Mouse (Mus musculus) midbrain, embryonic 16.5 days (tissue): ENCODE results near the gene Tbc1d10a. TPM values are rescaled to one million over a fixed set of nuclear protein-coding genes. Genes with fewer than 3 reads are reported as not detected.

Source experiments
- ATAC-seq: fragments of 200-750 bp; cut with Nextera tagmentation; 2 replicates; pipeline ENCODE4 v1.8.0; 2017; ENCODE audit warnings: moderate TSS enrichment
- H3K27ac ChIP-seq: fragments of 300-500 bp; sonication (generic); 2 replicates; pipeline ENCODE4 v1.5.1; 2014; ENCODE audit warnings: mild to moderate bottlenecking, low read length, mixed read lengths
- H3K27me3 ChIP-seq: fragments of 300-500 bp; sonication (generic); 2 replicates; pipeline ENCODE4 v1.6.1; 2014; ENCODE audit warnings: low read depth, low read length, mixed read lengths; ENCODE audit not compliant: control insufficient read depth, insufficient read depth
- H3K36me3 ChIP-seq: fragments of 300-500 bp; sonication (generic); 2 replicates; pipeline ENCODE4 v1.6.1; 2014; ENCODE audit warnings: mild to moderate bottlenecking, low read length, moderate library complexity, mixed read lengths; ENCODE audit not compliant: control insufficient read depth, insufficient read depth
- H3K4me1 ChIP-seq: fragments of 300-500 bp; sonication (generic); 2 replicates; pipeline ENCODE4 v1.6.1; 2014; ENCODE audit warnings: mild to moderate bottlenecking, low read length, mixed read lengths; ENCODE audit not compliant: control insufficient read depth, insufficient read depth
- H3K4me2 ChIP-seq: fragments of 300-500 bp; sonication (generic); 2 replicates; pipeline ENCODE4 v1.6.1; 2014; ENCODE audit warnings: mild to moderate bottlenecking, low read length, mixed read lengths
- H3K4me3 ChIP-seq: fragments of 300-500 bp; sonication (generic); 2 replicates; pipeline ENCODE4 v1.5.1; 2014; ENCODE audit warnings: low read depth, mild to moderate bottlenecking, low read length, moderate library complexity, mixed read lengths
- H3K9ac ChIP-seq: fragments of 300-500 bp; sonication (generic); 2 replicates; pipeline ENCODE4 v1.6.1; 2014; ENCODE audit warnings: low read depth, low read length, mixed read lengths
- H3K9me3 ChIP-seq: fragments of 300-500 bp; sonication (generic); replicated peaks from 2 replicates; pipeline ENCODE4 v1.6.1; 2014; ENCODE audit warnings: mild to moderate bottlenecking, low read length, mixed read lengths; ENCODE audit not compliant: control insufficient read depth, poor library complexity, severe bottlenecking
- WGBS: fragments of 180-500 bp; shearing (Covaris S2); extraction: QIAGEN DNeasy Blood & Tissue Kit; methylation state at CpG from one replicate; pipeline ENCODE4 v1.1.7; 2014; 5-methylcytosine and 5-hydroxymethylcytosine counted together
- polyA plus RNA-seq: library from polyadenylated mRNA; unstranded; fragments of >200 nt; fragmentation: Nextera tagmentation; extraction: Ambion mirVana; gene quantifications from 2 replicates; pipeline ENCODE4 v1.2.1, GENCODE M21; 2015

Tbc1d10a gene
- polyA plus RNA-seq, 1 experiment from 2014 or later = 34.8 TPM

DNA sequence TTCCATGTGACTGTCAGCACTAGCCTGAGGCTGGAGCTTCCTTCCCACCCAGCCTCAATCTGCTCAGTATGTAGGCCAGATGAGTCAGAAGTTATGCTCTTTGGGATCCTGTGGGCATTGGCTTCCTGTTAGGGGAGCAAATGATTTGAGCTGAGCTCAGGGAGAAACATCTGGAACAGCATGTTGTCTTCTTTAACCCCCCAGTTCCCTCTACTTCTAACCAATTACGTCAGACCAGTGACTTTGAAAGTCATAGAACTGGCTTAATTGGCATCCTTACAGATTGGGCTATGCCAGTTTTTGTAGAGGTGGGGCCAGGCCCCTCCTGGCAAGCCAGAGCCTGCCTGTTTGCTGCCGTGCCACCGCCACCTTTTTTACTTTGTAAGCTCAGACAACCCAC, 4.1 kb downstream of the Tbc1d10a start:
- Histone ChIP-seq H3K9ac (no peak overlapping the region), H3K4me2 (no peak overlapping the region), H3K27me3 (no peaks in the 10 kb centered on the region), H3K27ac (no peak overlapping the region), H3K4me3 (no peak overlapping the region), H3K9me3 (no peaks in the 10 kb centered on the region), H3K4me1 (peaks cover 17% of the 10 kb centered on the region), H3K36me3 (no peaks in the 10 kb centered on the region)
- 81% methylated on average over 3 of the region's 3 CpGs for WGBS
- no peak for ATAC-seq

DNA sequence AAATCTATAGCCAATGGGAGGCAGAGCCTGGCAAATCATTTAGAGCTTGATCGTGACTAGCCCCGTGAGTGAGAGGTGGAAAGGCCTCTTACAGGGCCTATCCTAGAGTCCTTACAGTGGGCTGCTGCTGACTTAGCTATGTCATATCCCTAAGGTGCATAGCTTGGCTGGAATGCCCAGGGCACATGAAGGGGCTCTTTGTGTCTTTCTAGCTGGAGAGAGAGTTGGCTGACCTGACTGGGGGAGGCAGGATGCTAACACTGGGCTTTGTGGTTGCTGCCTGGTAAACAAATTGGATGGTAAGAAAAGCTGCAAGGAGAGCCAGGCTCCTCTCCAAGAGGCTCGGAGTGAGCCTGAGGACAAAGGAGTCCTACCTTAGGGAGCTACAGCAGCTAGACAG, 6.2 kb downstream of the Tbc1d10a start:
- Histone ChIP-seq H3K27me3 (no peaks in the 10 kb centered on the region), H3K27ac (no peak overlapping the region), H3K4me3 (no peak overlapping the region), H3K9me3 (no peaks in the 10 kb centered on the region), H3K4me2 (no peak overlapping the region), H3K9ac (no peak overlapping the region), H3K4me1 (peaks cover 11% of the 10 kb centered on the region), H3K36me3 (no peaks in the 10 kb centered on the region)
- 85% methylated on average over 3 of the region's 3 CpGs for WGBS
- no peak for ATAC-seq

DNA sequence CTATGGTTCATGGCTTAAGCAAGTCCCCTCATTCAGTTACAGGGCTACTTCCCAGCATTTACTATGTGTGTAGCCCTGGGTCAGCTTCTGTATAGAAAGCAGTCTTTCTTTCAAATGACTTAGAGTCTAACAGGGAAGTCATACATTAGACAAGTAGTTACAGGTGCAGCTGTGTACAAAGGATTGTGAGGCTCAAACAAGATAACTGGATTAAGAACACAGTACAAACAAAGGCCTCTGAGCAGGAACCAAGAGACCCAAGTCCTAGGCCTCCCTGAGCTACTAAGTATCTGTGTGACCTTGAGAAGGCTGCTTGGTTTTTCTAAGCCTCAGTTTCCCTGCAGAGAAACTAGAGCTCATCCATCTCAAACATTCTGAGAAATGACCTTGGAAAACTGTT, 6.8 kb downstream of the Tbc1d10a start:
- no peaks in the 10 kb centered on the region for H3K36me3 ChIP-seq
- no peak overlapping the region for H3K9ac ChIP-seq
- H3K27ac ChIP-seq = no peak overlapping the region
- no peaks in the 10 kb centered on the region for H3K27me3 ChIP-seq
- H3K4me1 ChIP-seq = peaks cover 4% of the 10 kb centered on the region
- no peak overlapping the region for H3K4me2 ChIP-seq
- no peak for ATAC-seq
- no peak overlapping the region for H3K4me3 ChIP-seq
- H3K9me3 ChIP-seq = no peaks in the 10 kb centered on the region

DNA sequence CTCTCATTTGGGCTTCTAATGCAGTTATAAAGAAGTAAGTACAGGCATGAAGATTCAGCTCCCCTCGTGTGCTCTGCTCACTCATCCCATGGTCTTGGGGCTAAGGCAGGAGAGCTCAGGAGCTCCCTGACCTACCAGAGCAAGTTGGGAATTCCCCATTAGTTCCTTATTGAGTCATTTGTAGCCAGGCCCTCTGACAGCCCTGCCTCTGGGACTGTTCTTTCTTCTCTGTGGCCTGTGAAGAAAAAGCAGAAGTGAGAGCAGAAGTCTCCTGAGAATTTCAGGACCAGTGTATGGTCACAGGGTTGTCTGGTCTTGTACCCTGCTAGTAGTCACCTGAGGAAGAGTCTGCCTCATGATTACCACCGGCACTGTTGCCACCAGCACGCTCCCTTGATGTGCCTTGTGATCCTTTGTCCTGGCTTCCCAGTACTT, 9.0 kb downstream of the Tbc1d10a start:
- ATAC-seq = no peak
- 84% methylated on average over 3 of the region's 3 CpGs for WGBS
- no peak overlapping the region for H3K4me2 ChIP-seq
- H3K36me3 ChIP-seq = no peaks in the 10 kb centered on the region
- H3K27me3 ChIP-seq = no peaks in the 10 kb centered on the region
- H3K9ac ChIP-seq = no peak overlapping the region
- no peak overlapping the region for H3K4me3 ChIP-seq
- no peak overlapping the region for H3K27ac ChIP-seq
- no peaks in the 10 kb centered on the region for H3K9me3 ChIP-seq
- peaks cover 4% of the 10 kb centered on the region; the same call in 1 of the 2 replicates for H3K4me1 ChIP-seq

DNA sequence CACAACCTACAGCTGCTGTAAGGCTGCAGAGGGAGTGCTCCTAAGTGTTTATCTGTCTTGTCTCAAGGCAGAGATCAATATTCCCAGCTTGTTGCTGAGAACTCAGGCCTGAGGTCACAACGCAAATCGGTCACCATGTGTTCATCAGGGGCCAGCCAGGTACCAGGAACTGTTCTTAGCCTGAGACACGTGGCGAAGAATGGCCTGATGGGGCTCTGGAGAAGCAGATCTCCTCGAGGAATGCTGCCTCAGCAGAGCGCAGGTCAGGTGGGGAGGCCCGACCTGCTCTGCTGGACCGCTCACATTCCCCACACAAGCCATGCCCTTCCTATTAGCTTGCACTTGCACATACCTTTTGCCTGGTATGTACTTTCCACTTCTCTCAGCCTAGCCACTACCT, 10.0 kb downstream of the Tbc1d10a start:
- WGBS = 80% methylated on average over 8 of the region's 8 CpGs
- peaks cover 4% of the 10 kb centered on the region; the same call in 1 of the 2 replicates for H3K4me1 ChIP-seq
- H3K9me3 ChIP-seq = no peaks in the 10 kb centered on the region
- no peak overlapping the region for H3K9ac ChIP-seq
- H3K36me3 ChIP-seq = no peaks in the 10 kb centered on the region
- H3K27me3 ChIP-seq = no peaks in the 10 kb centered on the region
- H3K4me2 ChIP-seq = no peak overlapping the region
- no peak for ATAC-seq
- no peak overlapping the region for H3K27ac ChIP-seq
- H3K4me3 ChIP-seq = no peak overlapping the region

DNA sequence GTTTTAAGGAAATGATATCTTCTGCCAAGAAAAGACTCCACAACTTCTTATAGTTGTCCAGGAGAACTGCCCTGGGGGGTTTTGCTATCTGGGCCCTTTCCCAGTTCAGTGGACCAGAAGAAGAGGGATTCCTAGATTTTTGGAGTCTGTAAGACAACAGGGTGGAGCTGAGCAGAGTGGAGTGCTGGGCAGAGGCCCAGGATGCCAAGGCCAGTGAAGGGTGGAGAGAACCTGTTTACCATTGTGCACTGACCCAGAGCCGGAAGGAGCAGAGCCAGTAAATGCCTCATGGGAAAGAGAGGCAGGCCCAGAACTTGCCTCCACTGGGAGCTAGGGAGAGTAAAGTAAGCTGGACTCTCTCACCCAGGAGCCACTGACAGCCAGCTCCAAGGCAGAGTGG, 11.1 kb downstream of the Tbc1d10a start:
- Histone ChIP-seq H3K4me2 (no peak overlapping the region), H3K4me1 (peaks cover 2% of the 10 kb centered on the region; the same call in 1 of the 2 replicates), H3K27ac (no peak overlapping the region), H3K36me3 (no peaks in the 10 kb centered on the region), H3K27me3 (no peaks in the 10 kb centered on the region), H3K4me3 (no peak overlapping the region), H3K9me3 (no peaks in the 10 kb centered on the region), H3K9ac (no peak overlapping the region)
- no peak for ATAC-seq
- 61% methylated on average over 1 of the region's 1 CpGs for WGBS

DNA sequence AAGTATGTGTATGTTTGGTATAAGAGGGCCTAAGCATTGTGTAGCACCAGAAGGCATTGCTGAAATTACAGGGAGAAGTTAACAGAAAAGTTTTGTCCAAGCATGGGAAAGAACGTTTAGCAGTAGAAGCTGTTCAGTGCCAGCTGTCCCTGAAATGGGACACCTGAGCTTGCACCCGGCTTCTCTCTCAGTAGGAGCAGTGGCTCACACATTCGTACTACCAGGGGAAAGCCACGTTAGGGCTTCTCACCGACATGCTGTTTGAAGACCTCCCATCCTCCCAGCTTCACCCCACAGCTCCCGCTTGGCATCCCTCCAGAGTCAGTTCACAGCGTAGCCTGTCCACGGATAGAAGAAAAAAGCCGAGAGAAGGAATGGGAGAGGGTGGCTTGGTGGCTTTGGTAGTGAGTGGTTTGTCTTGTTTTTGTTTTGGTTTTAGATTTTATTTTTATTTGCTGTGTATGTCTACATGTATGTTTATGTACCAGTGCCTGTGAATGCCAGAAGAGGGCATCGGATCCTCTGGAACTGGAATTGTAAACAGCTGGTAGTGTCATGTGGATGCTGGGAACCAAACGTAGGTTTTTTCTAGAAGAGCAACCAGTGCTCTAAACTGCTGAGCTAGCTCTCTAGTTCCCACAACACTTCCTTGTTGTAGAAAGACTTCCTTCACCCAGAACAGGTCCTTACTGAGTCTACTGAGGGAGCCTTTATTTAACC, 15.6 kb downstream of the Tbc1d10a start:
- Histone ChIP-seq H3K27me3 (no peaks in the 10 kb centered on the region), H3K4me2 (no peak overlapping the region), H3K4me3 (no peak overlapping the region), H3K36me3 (peaks cover 4% of the 10 kb centered on the region; the same call in 1 of the 2 replicates), H3K27ac (no peak overlapping the region), H3K9me3 (no peaks in the 10 kb centered on the region), H3K4me1 (no peaks in the 10 kb centered on the region), H3K9ac (no peak overlapping the region)
- WGBS = 71% methylated on average over 11 of the region's 11 CpGs
- no peak for ATAC-seq

DNA sequence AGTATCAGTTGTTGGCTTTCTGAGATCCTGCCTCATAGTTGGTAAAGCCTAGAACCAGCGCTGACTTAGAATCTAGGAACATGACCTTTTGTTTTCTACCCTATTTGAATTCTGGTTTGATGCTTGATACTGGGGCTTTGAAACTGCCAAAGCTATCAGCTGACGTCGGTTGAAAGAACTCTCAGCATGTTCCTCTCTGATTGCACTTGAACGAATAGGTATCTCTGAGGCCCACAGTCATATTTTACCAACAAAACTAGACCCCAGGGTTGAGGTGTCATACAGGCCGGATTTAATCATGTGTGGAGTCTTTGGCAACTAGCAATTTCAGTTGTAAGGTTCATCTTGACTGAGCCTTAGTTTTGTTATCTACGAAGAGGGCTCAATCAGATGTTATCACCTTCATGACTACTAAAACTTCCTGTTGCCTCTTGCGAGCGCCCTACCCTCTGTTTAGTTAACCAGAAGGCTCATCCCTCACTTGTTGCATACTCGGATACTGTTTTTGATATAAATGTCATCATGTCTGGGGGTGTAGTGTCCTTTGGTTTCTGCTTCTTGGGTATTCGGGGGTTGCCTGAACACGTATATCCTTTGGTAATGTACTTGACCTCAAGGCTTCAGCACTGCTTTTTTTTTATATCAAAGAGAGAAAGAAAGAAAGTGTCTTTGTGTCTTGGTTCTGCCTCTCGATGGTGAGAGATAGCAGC, 16.6 kb downstream of the Tbc1d10a start:
- H3K4me1 ChIP-seq = no peaks in the 10 kb centered on the region
- H3K27ac ChIP-seq = no peak overlapping the region
- peaks cover 9% of the 10 kb centered on the region; the same call in 1 of the 2 replicates for H3K36me3 ChIP-seq
- H3K4me2 ChIP-seq = no peak overlapping the region
- no peak overlapping the region for H3K9ac ChIP-seq
- H3K4me3 ChIP-seq = no peak overlapping the region
- ATAC-seq = no peak
- H3K27me3 ChIP-seq = no peaks in the 10 kb centered on the region
- no peaks in the 10 kb centered on the region for H3K9me3 ChIP-seq
- 86% methylated on average over 12 of the region's 12 CpGs for WGBS

DNA sequence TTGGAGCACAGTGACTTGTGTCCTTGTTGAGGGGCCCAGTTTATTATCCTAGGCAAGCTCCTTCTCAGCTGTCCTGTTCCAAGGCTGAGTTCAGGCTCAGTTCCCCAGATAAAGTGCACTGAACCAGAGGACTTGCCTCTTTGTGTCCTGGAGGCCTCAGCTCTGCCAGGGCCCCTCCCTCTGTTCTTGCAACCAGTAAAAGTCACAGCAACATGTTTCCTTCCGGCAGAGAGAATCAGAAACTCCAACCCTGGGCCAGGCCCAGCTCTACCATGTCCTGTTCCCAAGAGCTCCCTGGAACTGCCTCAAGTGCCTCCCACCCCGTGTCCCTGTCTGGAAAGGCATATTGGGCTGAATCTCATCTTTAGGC, 17.1 kb downstream of the Tbc1d10a start:
- Histone ChIP-seq H3K9me3 (no peaks in the 10 kb centered on the region), H3K4me3 (no peak overlapping the region), H3K4me1 (no peaks in the 10 kb centered on the region), H3K27ac (no peak overlapping the region), H3K9ac (no peak overlapping the region), H3K4me2 (no peak overlapping the region), H3K36me3 (peaks cover 12% of the 10 kb centered on the region; the same call in 1 of the 2 replicates), H3K27me3 (no peaks in the 10 kb centered on the region)
- WGBS = 48% methylated on average over 2 of the region's 2 CpGs
- no peak for ATAC-seq
